Mouse (Mus musculus) liver, adult 2 months (tissue): Measurements from ENCODE around the gene Bcl11a. TPM values are rescaled to one million over a fixed set of nuclear protein-coding genes. Genes with fewer than 3 reads are reported as not detected.

Experiments
- DNase-seq: peaks from one replicate; pipeline ENCODE4 v3.0.0-alpha.2; 2011; ENCODE audit warnings: low read depth, low spot score; ENCODE audit errors: extremely low read depth
- H3K27ac ChIP-seq: fragments of 200-500 bp; replicated peaks from 2 replicates; pipeline ENCODE4 v1.5.1; 2012; ENCODE audit warnings: low read depth, mild to moderate bottlenecking, control low read depth, inconsistent platforms, low read length; ENCODE audit not compliant: insufficient read depth
- H3K27me3 ChIP-seq: fragments of 200-500 bp; 2 replicates; pipeline ENCODE4 v1.6.1; 2012; ENCODE audit warnings: mild to moderate bottlenecking, moderate library complexity, low read length, inconsistent platforms; ENCODE audit not compliant: control insufficient read depth, insufficient read depth
- H3K36me3 ChIP-seq: fragments of 200-500 bp; 2 replicates; pipeline ENCODE4 v1.6.1; 2012; ENCODE audit warnings: low read length, inconsistent platforms; ENCODE audit not compliant: control insufficient read depth, insufficient read depth
- H3K4me1 ChIP-seq: fragments of 200-500 bp; 2 replicates; pipeline ENCODE4 v1.6.1; 2011; ENCODE audit warnings: low read length; ENCODE audit not compliant: control insufficient read depth, insufficient read depth
- H3K4me3 ChIP-seq: fragments of 200-500 bp; 2 replicates; pipeline ENCODE4 v1.5.1; 2011; ENCODE audit warnings: low read depth, mild to moderate bottlenecking, control low read depth, low read length, moderate library complexity; ENCODE audit not compliant: insufficient read depth
- H3K79me2 ChIP-seq: fragments of 200-500 bp; 2 replicates; pipeline ENCODE4 v1.6.1; 2012; ENCODE audit warnings: inconsistent platforms, mild to moderate bottlenecking, low read length, moderate library complexity; ENCODE audit not compliant: control insufficient read depth, insufficient read depth
- H3K9ac ChIP-seq: fragments of 200-500 bp; 2 replicates; pipeline ENCODE4 v1.6.1; 2012; ENCODE audit warnings: low read depth, mild to moderate bottlenecking, control low read depth, inconsistent platforms, low read length
- CTCF ChIP-seq: fragments of 200-500 bp; IDR thresholded peaks from 2 replicates; pipeline ENCODE4 v1.5.1; 2011; ENCODE audit warnings: low read depth, low read length, control low read depth
- POLR2A ChIP-seq: fragments of 200-500 bp; IDR thresholded peaks from 2 replicates; pipeline ENCODE4 v1.6.1; 2011; ENCODE audit warnings: low read length, control low read depth; ENCODE audit not compliant: insufficient read depth; ENCODE audit errors: extremely low read depth
- WGBS: fragments of 180-500 bp; shearing (Covaris S2); methylation state at CpG from one replicate; pipeline ENCODE4 v1.1.7; 2018; 5-methylcytosine and 5-hydroxymethylcytosine counted together
- polyA plus RNA-seq: library from polyadenylated mRNA; depleted of rRNA; stranded (reverse); fragments of >200 nt; gene quantifications from 2 replicates; pipeline ENCODE4 v1.2.3, GENCODE M21; 2012
- total RNA-seq: library from RNA; depleted of rRNA; stranded (reverse); fragments of >200 nt; gene quantifications from 2 replicates; pipeline ENCODE4 v1.2.3, GENCODE M21; 2014

Gene Bcl11a
- total and polyA plus RNA-seq, 2 experiments, result 0.09 to 0.13 TPM

- no peak for DNase-seq
- H3K36me3 ChIP-seq, result no peaks in the 10 kb centered on the region
- WGBS, result 93% methylated on average over 26 of the region's 26 CpGs
- no peak overlapping the region for H3K27ac ChIP-seq
- TF ChIP-seq CTCF (no peak), POLR2A (no peak)
- no peak overlapping the region for H3K4me3 ChIP-seq
- no peaks in the 10 kb centered on the region for H3K27me3 ChIP-seq
- H3K4me1 ChIP-seq, result no peaks in the 10 kb centered on the region
- no peak overlapping the region for H3K9ac ChIP-seq
- H3K79me2 ChIP-seq, result no peaks in the 10 kb centered on the region
Measured at GRCm38 (mm10) chr11:24164065-24164464, 86.2 kb downstream of the Bcl11a start.

GRCm38 (mm10) chr11:24171675-24172285 lies 93.9 kb downstream of the Bcl11a start:
- H3K27me3 ChIP-seq, result no peaks in the 10 kb centered on the region
- H3K36me3 ChIP-seq, result no peaks in the 10 kb centered on the region
- WGBS, result 84% methylated on average over 5 of the region's 5 CpGs
- no peak for DNase-seq
- H3K9ac ChIP-seq, result no peak overlapping the region
- H3K79me2 ChIP-seq, result no peaks in the 10 kb centered on the region
- H3K27ac ChIP-seq, result no peak overlapping the region
- no peak for TF ChIP-seq POLR2A
- TF ChIP-seq CTCF, result no peak
- H3K4me3 ChIP-seq, result no peak overlapping the region
- no peaks in the 10 kb centered on the region for H3K4me1 ChIP-seq

- no peak overlapping the region for H3K27ac ChIP-seq
- no peak for TF ChIP-seq POLR2A
- no peak overlapping the region for H3K9ac ChIP-seq
- no peak overlapping the region for H3K4me3 ChIP-seq
- H3K36me3 ChIP-seq, result no peaks in the 10 kb centered on the region
- H3K79me2 ChIP-seq, result no peaks in the 10 kb centered on the region
- 95% methylated on average over 17 of the region's 17 CpGs for WGBS
- H3K4me1 ChIP-seq, result no peaks in the 10 kb centered on the region
- H3K27me3 ChIP-seq, result no peaks in the 10 kb centered on the region
- DNase-seq, result no peak
Measured at GRCm38 (mm10) chr11:24172585-24172984, 94.7 kb downstream of the Bcl11a start.

GRCm38 (mm10) chr11:24174161-24174792 lies 96.4 kb downstream of the Bcl11a start:
- Histone ChIP-seq H3K27me3 (no peaks in the 10 kb centered on the region), H3K36me3 (no peaks in the 10 kb centered on the region), H3K4me1 (no peaks in the 10 kb centered on the region), H3K4me3 (no peak overlapping the region), H3K9ac (no peak overlapping the region), H3K27ac (no peak overlapping the region), H3K79me2 (no peaks in the 10 kb centered on the region)
- TF ChIP-seq POLR2A (no peak), CTCF (no peak)
- WGBS, result 68% methylated on average over 2 of the region's 2 CpGs
- no peak for DNase-seq

- H3K27me3 ChIP-seq, result no peaks in the 10 kb centered on the region
- no peak overlapping the region for H3K9ac ChIP-seq
- no peak for DNase-seq
- H3K4me1 ChIP-seq, result no peaks in the 10 kb centered on the region
- TF ChIP-seq CTCF (no peak), POLR2A (no peak)
- H3K36me3 ChIP-seq, result no peaks in the 10 kb centered on the region
- H3K4me3 ChIP-seq, result no peak overlapping the region
- H3K79me2 ChIP-seq, result no peaks in the 10 kb centered on the region
- no peak overlapping the region for H3K27ac ChIP-seq
- WGBS, result 86% methylated on average over 4 of the region's 4 CpGs
Measured at GRCm38 (mm10) chr11:24177458-24177857, 99.6 kb downstream of the Bcl11a start.

- no peak for TF ChIP-seq POLR2A
- no peak for TF ChIP-seq CTCF
- DNase-seq, result no peak
- Histone ChIP-seq H3K4me3 (no peak overlapping the region), H3K79me2 (no peaks in the 10 kb centered on the region), H3K27me3 (no peaks in the 10 kb centered on the region), H3K36me3 (no peaks in the 10 kb centered on the region), H3K27ac (no peak overlapping the region), H3K4me1 (no peaks in the 10 kb centered on the region), H3K9ac (no peak overlapping the region)
- WGBS, result 83% methylated on average over 6 of the region's 6 CpGs
Measured at GRCm38 (mm10) chr11:24178823-24179476, 101.1 kb downstream of the Bcl11a start.
